ENCODE assay signal across 12 mouse cellular contexts in the genomic region with DNA sequence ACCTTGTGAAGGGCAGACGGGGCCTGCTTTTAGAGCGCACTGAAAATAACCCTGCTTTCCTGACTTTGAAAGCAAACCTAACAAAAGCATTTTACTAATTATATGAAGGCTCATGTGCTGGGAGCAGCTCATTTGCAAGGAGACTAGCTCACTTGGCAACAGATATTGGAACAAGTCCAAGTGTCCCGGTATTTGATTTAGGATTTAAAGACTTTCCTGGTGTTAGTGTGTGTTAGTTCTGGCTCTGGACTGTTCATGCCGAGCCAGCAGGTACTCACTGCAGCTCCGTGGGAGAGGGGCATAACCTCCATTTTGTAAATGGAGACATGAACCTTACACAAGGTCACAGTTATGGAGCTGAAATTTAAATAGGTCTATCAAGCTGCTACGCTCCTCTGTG. TPM values are rescaled to one million over a fixed set of nuclear protein-coding genes. Genes with fewer than 3 reads are reported as not detected.
A peak's percentile ranks its signal among the peaks of the same experiment; 100 is the strongest.
DNase-seq lines count a peak whose midpoint lies in the region; ATAC-seq and TF ChIP-seq lines count a peak whose summit lies in the region.
"Had no signal": no experiment of that assay in that cellular context is flagged by ENCODE, and none has a peak within 500 bp of the region (broad histone marks: within the 10 kb centered on the region; RNA-seq: fewer than 3 reads in every experiment).

No protein-coding gene starts in this region.

- no peak overlapping the region for H3K4me3 ChIP-seq in lung, embryonic 14.5 days (ENCODE audit: low read depth, low read length)
- no peak overlapping the region for H3K4me3 ChIP-seq in embryonic facial prominence, embryonic 15.5 days (replicated peaks)
- H3K4me3 ChIP-seq in limb, embryonic 15.5 days: no peak overlapping the region

- no peak for DNase-seq in frontal cortex, postnatal 10 days (ENCODE audit: low spot score in 2 of 2)
- DNase-seq in lung, embryonic 14.5 days: peak; percentile 55
- DNase-seq in lung, postnatal 36 days: no peak
- DNase-seq in urinary bladder, adult 18-20 months (ENCODE audit: low spot score in 2 of 2): no peak
- DNase-seq: adrenal gland, postnatal 25 days; heart, postnatal 36 days had no signal

- no peaks in the 10 kb centered on the region for H3K9me3 ChIP-seq in lung, embryonic 14.5 days (ENCODE audit: low read depth, low read length)
- H3K9me3 ChIP-seq in embryonic facial prominence, embryonic 15.5 days (replicated peaks): no peaks in the 10 kb centered on the region
- no peaks in the 10 kb centered on the region for H3K9me3 ChIP-seq in limb, embryonic 15.5 days

- no peaks in the 10 kb centered on the region for H3K27me3 ChIP-seq in lung, embryonic 14.5 days (ENCODE audit: insufficient read depth, low read length)
- no peaks in the 10 kb centered on the region for H3K27me3 ChIP-seq in embryonic facial prominence, embryonic 15.5 days
- H3K27me3 ChIP-seq in limb, embryonic 15.5 days: no peaks in the 10 kb centered on the region
- H3K27me3 ChIP-seq: CH12.LX had no signal

- no peak for TF ChIP-seq CTCF in lung, embryonic 14.5 days (IDR thresholded peaks at IDR 0.05; ENCODE audit: low read depth)

- no peak overlapping the region for H3K4me2 ChIP-seq in lung, embryonic 14.5 days
- no peak overlapping the region for H3K4me2 ChIP-seq in embryonic facial prominence, embryonic 15.5 days (replicated peaks)
- no peak overlapping the region for H3K4me2 ChIP-seq in limb, embryonic 15.5 days

- no peak overlapping the region for H3K27ac ChIP-seq in lung, embryonic 14.5 days (ENCODE audit: low read depth)
- H3K27ac ChIP-seq in embryonic facial prominence, embryonic 15.5 days (replicated peaks): no peak overlapping the region
- no peak overlapping the region for H3K27ac ChIP-seq in limb, embryonic 15.5 days
- H3K27ac ChIP-seq: liver, embryonic 14.5 days had no signal

- ATAC-seq in frontal cortex, adult (ENCODE audit: low TSS enrichment): 0 out of 2 replicates have a peak, but pooled peaks have one; percentile 38
- ATAC-seq in lung, embryonic 14.5 days (ENCODE audit: insufficient read depth): no peak
- peak; percentile 45; the same call in 1 of the 2 replicates for ATAC-seq in embryonic facial prominence, embryonic 15.5 days (ENCODE audit: insufficient number of reproducible peaks, low FRiP score, low TSS enrichment, low read depth)
- peak; percentile 57; the same call in 1 of the 2 replicates for ATAC-seq in limb, embryonic 15.5 days (ENCODE audit: insufficient number of reproducible peaks, low FRiP score, low TSS enrichment, low read depth)
- ATAC-seq in erythroid progenitor cell, adult 5-6 weeks (replicated peaks; ENCODE audit: low FRiP score, poor library complexity, severe bottlenecking): no peak

- peaks cover 11% of the 10 kb centered on the region for H3K36me3 ChIP-seq in lung, embryonic 14.5 days (ENCODE audit: insufficient read depth)
- H3K36me3 ChIP-seq in embryonic facial prominence, embryonic 15.5 days: no peaks in the 10 kb centered on the region
- H3K36me3 ChIP-seq in limb, embryonic 15.5 days: peaks cover 10% of the 10 kb centered on the region; the same call in 1 of the 2 replicates

- H3K9ac ChIP-seq in lung, embryonic 14.5 days: no peak overlapping the region
- H3K9ac ChIP-seq in embryonic facial prominence, embryonic 15.5 days: no peak overlapping the region
- no peak overlapping the region for H3K9ac ChIP-seq in limb, embryonic 15.5 days
- H3K9ac ChIP-seq: liver, embryonic 14.5 days had no signal

- H3K4me1 ChIP-seq in lung, embryonic 14.5 days (ENCODE audit: insufficient read depth): no peaks in the 10 kb centered on the region
- peaks cover 26% of the 10 kb centered on the region for H3K4me1 ChIP-seq in embryonic facial prominence, embryonic 15.5 days
- peaks cover 14% of the 10 kb centered on the region for H3K4me1 ChIP-seq in limb, embryonic 15.5 days

- WGBS in lung, embryonic 14.5 days: 56% methylated on average over 6 of the region's 6 CpGs
- 39% methylated on average over 6 of the region's 6 CpGs for WGBS in embryonic facial prominence, embryonic 15.5 days
- 35% methylated on average over 6 of the region's 6 CpGs for WGBS in limb, embryonic 15.5 days

RNA-seq across cellular contexts. Expression of gene Wdr59, which starts 52.9 kb away (rescaled TPM):
- polyA plus RNA-seq in lung, embryonic 14.5 days (2014; fragmentation: Nextera tagmentation; extraction: Ambion mirVana): 4.4 TPM in 2 replicates
- 6.8 and 7.0 TPM in 2 replicates for polyA plus RNA-seq in embryonic facial prominence, embryonic 15.5 days (2015; fragmentation: Nextera tagmentation; extraction: Ambion mirVana)
- polyA plus RNA-seq in limb, embryonic 15.5 days (2015; fragmentation: Nextera tagmentation; extraction: Ambion mirVana): 5.6 and 6.2 TPM in 2 replicates
- 1.4 and 2.5 TPM in 2 replicates for total RNA-seq in erythroid progenitor cell, adult 5-6 weeks (2015; ENCODE audit: low replicate concordance)
- 0.98 and 1.3 TPM in 2 replicates for total RNA-seq in erythroid progenitor cell, adult 5-6 weeks (2017; ENCODE audit: low replicate concordance)

Comparison
In these comparisons a context has a peak if more than half of its experiments do, and no peak if none do; other contexts are left out.
1. ATAC-seq: peak in frontal cortex, adult (single experiment), embryonic facial prominence, embryonic 15.5 days (single experiment) and limb, embryonic 15.5 days (single experiment); none in lung, embryonic 14.5 days (single experiment) and erythroid progenitor cell, adult 5-6 weeks (single experiment).